Mouse (Mus musculus): Measurements from ENCODE around the gene Fam172a. TPM values are rescaled to one million over a fixed set of nuclear protein-coding genes. Genes with fewer than 3 reads are reported as not detected.

Fam172a gene
- polyA plus RNA-seq, 1 experiment, result 5.3 TPM

- Histone ChIP-seq H3K4me1 (ENCODE audit: control insufficient read depth, insufficient read depth, low read length) (no peaks in the 10 kb centered on the region), H3K27ac (ENCODE audit: insufficient read depth, low read depth, low read length) (no peak overlapping the region), H3K4me3 (ENCODE audit: insufficient read depth, low read depth, low read length) (peak overlapping the region; percentile 35; the same call in 1 of the 2 replicates), H3K27me3 (replicated peaks; ENCODE audit: control insufficient read depth, insufficient read depth, low read length) (peaks cover 3% of the 10 kb centered on the region; the same call in 1 of the 2 replicates), H3K36me3 (ENCODE audit: control insufficient read depth, insufficient read depth, low read length) (no peaks in the 10 kb centered on the region)
- WGBS, result 57% methylated on average over 26 of the region's 26 CpGs
- TF ChIP-seq CTCF (conservative IDR thresholded peaks at IDR 0.05; ENCODE audit: insufficient read depth, insufficient read length, low read depth, low read length) (no peak), POLR2A (IDR thresholded peaks at IDR 0.05; ENCODE audit: low read depth, low read length) (no peak)
- no peak for DNase-seq
Measured at GRCm38 (mm10) chr13:78194135-78194849, 492.5 kb downstream of the Fam172a start.

GRCm38 (mm10) chr13:78194850-78195600 lies 493.2 kb downstream of the Fam172a start:
- TF ChIP-seq CTCF (conservative IDR thresholded peaks at IDR 0.05; ENCODE audit: insufficient read depth, insufficient read length, low read depth, low read length), result no peak
- no peak for TF ChIP-seq POLR2A (IDR thresholded peaks at IDR 0.05; ENCODE audit: low read depth, low read length)
- Histone ChIP-seq H3K4me3 (ENCODE audit: insufficient read depth, low read depth, low read length) (peak overlapping the region; percentile 35; the same call in 1 of the 2 replicates), H3K36me3 (ENCODE audit: control insufficient read depth, insufficient read depth, low read length) (no peaks in the 10 kb centered on the region), H3K27me3 (replicated peaks; ENCODE audit: control insufficient read depth, insufficient read depth, low read length) (peaks cover 3% of the 10 kb centered on the region; the same call in 1 of the 2 replicates), H3K27ac (ENCODE audit: insufficient read depth, low read depth, low read length) (no peak overlapping the region), H3K4me1 (ENCODE audit: control insufficient read depth, insufficient read depth, low read length) (no peaks in the 10 kb centered on the region)
- WGBS, result 26% methylated on average over 64 of the region's 64 CpGs
- DNase-seq, result no peak

GRCm38 (mm10) chr13:78195601-78196115 lies 493.8 kb downstream of the Fam172a start:
- peak overlapping the region; percentile 35; the same call in 1 of the 2 replicates for H3K4me3 ChIP-seq (ENCODE audit: insufficient read depth, low read depth, low read length)
- DNase-seq, result no peak
- WGBS, result 57% methylated on average over 13 of the region's 13 CpGs
- H3K36me3 ChIP-seq (ENCODE audit: control insufficient read depth, insufficient read depth, low read length), result no peaks in the 10 kb centered on the region
- H3K27ac ChIP-seq (ENCODE audit: insufficient read depth, low read depth, low read length), result no peak overlapping the region
- no peaks in the 10 kb centered on the region for H3K4me1 ChIP-seq (ENCODE audit: control insufficient read depth, insufficient read depth, low read length)
- H3K27me3 ChIP-seq (replicated peaks; ENCODE audit: control insufficient read depth, insufficient read depth, low read length), result peaks cover 3% of the 10 kb centered on the region; the same call in 1 of the 2 replicates
- TF ChIP-seq CTCF (conservative IDR thresholded peaks at IDR 0.05; ENCODE audit: insufficient read depth, insufficient read length, low read depth, low read length), result no peak
- TF ChIP-seq POLR2A (IDR thresholded peaks at IDR 0.05; ENCODE audit: low read depth, low read length), result no peak

- 87% methylated on average over 7 of the region's 7 CpGs for WGBS
- TF ChIP-seq POLR2A (IDR thresholded peaks at IDR 0.05; ENCODE audit: low read depth, low read length) (no peak), CTCF (conservative IDR thresholded peaks at IDR 0.05; ENCODE audit: insufficient read depth, insufficient read length, low read depth, low read length) (no peak)
- H3K4me3 ChIP-seq (ENCODE audit: insufficient read depth, low read depth, low read length), result no peak overlapping the region
Measured at GRCm38 (mm10) chr13:78196236-78196796, 494.5 kb downstream of the Fam172a start.

GRCm38 (mm10) chr13:78197286-78197818 lies 495.5 kb downstream of the Fam172a start:
- DNase-seq, result no peak
- no peak for TF ChIP-seq CTCF (conservative IDR thresholded peaks at IDR 0.05; ENCODE audit: insufficient read depth, insufficient read length, low read depth, low read length)
- no peak for TF ChIP-seq POLR2A (IDR thresholded peaks at IDR 0.05; ENCODE audit: low read depth, low read length)
- H3K4me3 ChIP-seq (ENCODE audit: insufficient read depth, low read depth, low read length), result peak overlapping the region; percentile 58; the same call in 1 of the 2 replicates
- H3K27me3 ChIP-seq (replicated peaks; ENCODE audit: control insufficient read depth, insufficient read depth, low read length), result peaks cover 3% of the 10 kb centered on the region; the same call in 1 of the 2 replicates
- H3K27ac ChIP-seq (ENCODE audit: insufficient read depth, low read depth, low read length), result no peak overlapping the region
- H3K36me3 ChIP-seq (ENCODE audit: control insufficient read depth, insufficient read depth, low read length), result no peaks in the 10 kb centered on the region
- WGBS, result 26% methylated on average over 9 of the region's 9 CpGs
- H3K4me1 ChIP-seq (ENCODE audit: control insufficient read depth, insufficient read depth, low read length), result no peaks in the 10 kb centered on the region

More at GRCm38 (mm10) chr13:78196236-78196796, 494.5 kb downstream of the Fam172a start:
- Histone ChIP-seq H3K36me3 (ENCODE audit: control insufficient read depth, insufficient read depth, low read length) (no peaks in the 10 kb centered on the region), H3K27ac (ENCODE audit: insufficient read depth, low read depth, low read length) (no peak overlapping the region), H3K4me1 (ENCODE audit: control insufficient read depth, insufficient read depth, low read length) (no peaks in the 10 kb centered on the region), H3K27me3 (replicated peaks; ENCODE audit: control insufficient read depth, insufficient read depth, low read length) (peaks cover 3% of the 10 kb centered on the region; the same call in 1 of the 2 replicates)
- no peak for DNase-seq

GRCm38 (mm10) chr13:78197819-78198390 lies 496.1 kb downstream of the Fam172a start:
- H3K4me1 ChIP-seq (ENCODE audit: control insufficient read depth, insufficient read depth, low read length), result no peaks in the 10 kb centered on the region
- no peak for DNase-seq
- TF ChIP-seq CTCF (conservative IDR thresholded peaks at IDR 0.05; ENCODE audit: insufficient read depth, insufficient read length, low read depth, low read length) (no peak), POLR2A (IDR thresholded peaks at IDR 0.05; ENCODE audit: low read depth, low read length) (no peak)
- H3K27ac ChIP-seq (ENCODE audit: insufficient read depth, low read depth, low read length), result no peak overlapping the region
- H3K27me3 ChIP-seq (replicated peaks; ENCODE audit: control insufficient read depth, insufficient read depth, low read length), result peaks cover 3% of the 10 kb centered on the region; the same call in 1 of the 2 replicates
- WGBS, result 1% methylated on average over 32 of the region's 33 CpGs
- H3K36me3 ChIP-seq (ENCODE audit: control insufficient read depth, insufficient read depth, low read length), result no peaks in the 10 kb centered on the region
- H3K4me3 ChIP-seq (ENCODE audit: insufficient read depth, low read depth, low read length), result peak overlapping the region; percentile 58
